Mouse (Mus musculus): ENCODE data around the gene 1110004F10Rik.

DNA sequence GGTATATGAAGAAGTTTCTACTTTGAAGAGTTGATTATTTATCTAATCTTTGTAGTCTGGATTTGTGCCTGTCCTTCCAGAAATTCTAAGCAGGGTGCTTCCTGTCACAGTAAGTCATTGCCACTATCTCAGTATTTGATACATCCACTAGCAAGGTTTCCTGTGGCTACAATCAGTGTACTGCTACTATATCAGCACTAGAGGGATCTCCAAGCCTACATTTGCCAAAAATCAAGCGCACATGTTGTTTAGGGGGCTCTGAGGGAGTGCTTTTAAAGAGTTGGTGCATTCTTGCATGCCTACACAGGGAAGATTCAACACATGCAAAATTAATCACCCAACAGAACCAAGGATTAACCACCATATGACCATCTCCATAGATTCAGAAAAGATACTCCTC lies 21.5 kb downstream of the 1110004F10Rik start:
- TF ChIP-seq CTCF (IDR thresholded peaks at IDR 0.05; ENCODE audit: insufficient read depth, low read depth, low read length) (no peak), POLR2A (IDR thresholded peaks at IDR 0.05; ENCODE audit: insufficient read depth, low read depth, low read length) (no peak)

Data from olfactory bulb, adult 2 months (tissue).